Mouse (Mus musculus) retina, adult 2 months (tissue): ENCODE data around the gene Etv6.

Experiments
- DNase-seq: peaks from one replicate; pipeline ENCODE4 v3.0.0-alpha.2; 2012; ENCODE audit warnings: low read depth, low spot score

The Etv6 gene

DNA sequence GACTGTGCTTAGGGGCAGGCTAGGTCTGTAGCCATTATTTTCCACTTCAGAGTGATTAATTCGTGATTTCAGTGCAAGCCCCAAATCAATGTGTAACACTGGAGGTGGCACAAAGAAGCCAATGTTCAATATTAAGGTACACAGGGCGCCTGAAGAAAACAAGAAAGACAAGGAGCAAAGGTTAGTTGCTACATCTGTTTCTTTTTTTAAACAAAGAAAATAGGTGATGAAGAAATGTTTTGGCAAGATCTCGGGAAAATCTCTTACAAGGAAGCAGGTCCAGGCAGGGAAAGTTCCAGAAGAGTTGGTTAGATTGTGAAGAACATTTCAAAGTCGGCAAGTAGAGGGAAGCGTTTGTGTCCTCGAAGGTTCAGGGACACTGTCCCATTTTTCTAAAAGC lies 39.5 kb downstream of the Etv6 start:
- no peak for DNase-seq

DNA sequence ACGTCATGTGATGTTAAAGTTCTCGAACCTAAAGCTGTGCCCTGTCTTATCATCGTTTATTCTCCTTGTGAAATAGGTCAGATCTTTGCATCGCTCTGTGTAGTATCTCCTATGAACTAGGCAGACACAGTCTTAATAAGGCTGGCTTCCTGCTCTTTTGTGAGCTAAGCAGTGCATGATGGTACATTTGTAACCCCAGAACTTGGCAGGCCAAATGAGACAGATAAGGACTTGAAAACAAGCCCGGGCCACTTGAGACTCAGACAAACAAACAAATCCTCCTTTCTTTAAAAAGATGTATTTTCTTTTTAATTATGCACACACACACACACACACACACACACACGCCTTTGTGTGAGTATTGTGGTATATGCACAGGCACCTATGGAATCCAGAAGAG lies 42.5 kb downstream of the Etv6 start:
- DNase-seq = no peak

DNA sequence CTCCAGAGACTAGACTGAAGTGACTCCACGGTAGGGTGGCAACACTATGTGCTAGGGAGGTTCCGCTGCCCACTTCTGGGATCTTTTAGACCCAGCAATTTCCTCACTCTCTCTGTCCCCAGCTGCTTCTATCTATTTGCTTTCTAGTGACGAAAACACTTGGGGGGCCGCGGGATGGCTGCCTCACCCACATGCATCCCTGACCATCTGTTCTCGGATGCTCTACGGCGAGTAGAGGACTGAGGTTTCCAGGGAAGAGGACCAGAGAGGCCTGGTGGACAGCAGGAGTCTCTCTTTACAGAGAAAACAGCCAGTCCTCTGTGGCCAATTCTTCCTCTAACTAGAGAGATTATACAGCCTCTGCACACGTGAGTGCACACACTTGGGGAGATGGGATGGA lies 43.6 kb downstream of the Etv6 start:
- no peak for DNase-seq

DNA sequence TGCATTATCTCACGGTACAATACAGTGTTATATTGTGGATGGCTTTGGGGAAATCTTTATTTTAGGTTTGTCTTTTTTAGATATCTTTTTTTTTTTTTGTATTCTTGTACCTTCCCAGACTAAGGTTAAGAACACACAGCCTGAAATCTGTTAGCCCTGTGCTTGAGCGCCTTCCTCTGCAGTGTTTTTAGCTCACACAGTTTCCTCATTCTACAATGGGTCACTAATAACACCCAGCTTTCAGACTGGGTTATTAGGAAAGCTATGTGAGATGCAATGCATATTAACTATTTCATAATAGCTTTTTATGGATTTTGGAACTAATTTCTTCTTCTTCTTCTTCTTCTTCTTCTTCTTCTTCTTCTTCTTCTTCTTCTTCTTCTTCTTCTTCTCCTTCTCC lies 44.1 kb downstream of the Etv6 start:
- no peak for DNase-seq

DNA sequence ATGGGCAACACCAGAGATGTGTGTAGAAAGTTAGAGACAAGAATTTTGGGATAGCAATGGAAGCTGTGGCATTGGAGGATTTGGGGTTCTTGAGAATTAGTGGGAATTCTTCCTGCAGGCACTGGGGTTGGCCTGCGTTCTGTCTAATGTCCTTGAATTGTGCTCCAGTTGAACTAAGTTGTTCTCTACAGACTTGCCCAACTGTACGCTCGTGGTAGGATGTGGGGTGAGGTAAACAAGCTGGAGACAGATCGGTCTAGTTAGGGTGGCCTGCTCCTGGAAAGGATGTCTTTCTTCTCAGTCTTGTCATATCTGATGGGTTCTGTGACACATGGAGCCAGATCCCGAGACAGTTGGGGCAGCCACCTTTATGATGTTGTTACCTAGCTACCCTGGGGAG lies 45.4 kb downstream of the Etv6 start:
- no peak for DNase-seq

DNA sequence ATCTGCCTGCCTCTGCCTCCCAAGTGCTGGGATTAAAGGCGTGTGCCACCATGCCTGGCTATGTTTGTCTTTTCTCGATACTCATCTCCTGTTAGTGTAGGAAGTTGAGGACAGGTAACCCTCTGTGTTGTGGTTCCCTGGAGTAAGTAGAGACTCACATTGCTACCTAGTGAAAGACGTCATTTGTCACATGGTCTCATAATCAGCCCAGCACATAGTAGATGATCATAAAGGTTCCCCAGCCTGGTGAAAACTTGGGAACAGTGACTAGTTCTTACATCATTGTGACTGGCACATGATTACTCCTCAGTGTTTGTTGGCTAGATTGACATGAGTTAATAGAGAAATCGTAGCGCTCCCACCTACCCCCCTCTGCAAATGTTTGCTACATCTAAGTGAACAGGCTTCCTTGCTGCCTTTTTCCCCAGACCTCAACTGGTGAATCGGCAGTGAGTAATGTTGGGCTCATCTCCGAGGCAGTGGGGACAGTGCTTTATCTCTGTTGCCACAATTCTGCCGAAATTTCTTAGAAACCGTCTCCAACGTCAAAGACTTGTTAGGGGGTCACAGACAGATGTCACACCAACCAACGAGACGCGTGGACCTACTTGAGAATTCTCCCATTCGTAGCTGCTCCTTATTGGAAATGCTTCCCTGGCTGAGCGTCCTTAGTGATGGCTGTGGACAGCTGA lies 46.9 kb downstream of the Etv6 start:
- no peak for DNase-seq

DNA sequence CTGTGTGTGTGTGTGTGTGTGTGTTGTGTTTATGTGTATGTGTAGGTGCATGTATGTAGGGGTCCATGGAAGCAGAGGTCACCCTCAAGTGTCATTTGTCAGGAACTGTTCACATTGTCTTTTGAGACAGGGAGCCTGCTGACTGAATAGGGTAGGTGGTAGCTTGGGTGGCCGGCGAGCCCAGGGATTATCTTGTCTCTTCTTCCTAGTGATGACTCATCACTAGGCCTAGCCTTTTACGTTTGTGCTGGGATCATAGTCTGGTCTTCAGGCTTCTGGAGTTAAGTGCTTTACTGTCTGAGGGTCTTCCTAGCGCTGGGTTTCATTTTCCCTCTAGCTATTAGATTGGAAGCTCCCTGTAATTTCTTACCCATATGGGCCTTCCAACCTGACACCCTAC lies 47.9 kb downstream of the Etv6 start:
- DNase-seq = no peak

DNA sequence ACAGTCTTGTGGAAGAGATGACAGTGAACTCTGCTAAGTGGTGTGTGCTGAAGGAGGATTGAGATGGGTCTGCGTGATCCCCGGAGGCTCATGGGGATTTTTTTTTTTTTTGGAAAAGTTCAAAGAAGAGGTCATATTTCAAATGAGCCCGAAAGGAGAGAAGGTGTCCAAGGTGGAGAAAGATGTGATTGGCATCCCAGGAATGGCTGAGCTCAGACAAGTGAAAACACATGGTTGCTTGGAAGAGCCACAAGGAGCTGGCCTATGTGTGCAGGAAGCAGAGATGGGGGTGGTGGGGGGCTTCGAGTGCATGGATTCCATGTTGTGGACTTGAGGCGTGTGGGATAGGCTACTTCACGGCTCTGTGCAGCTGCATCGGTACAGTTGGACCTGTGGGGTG lies 50.9 kb downstream of the Etv6 start:
- DNase-seq = no peak

DNA sequence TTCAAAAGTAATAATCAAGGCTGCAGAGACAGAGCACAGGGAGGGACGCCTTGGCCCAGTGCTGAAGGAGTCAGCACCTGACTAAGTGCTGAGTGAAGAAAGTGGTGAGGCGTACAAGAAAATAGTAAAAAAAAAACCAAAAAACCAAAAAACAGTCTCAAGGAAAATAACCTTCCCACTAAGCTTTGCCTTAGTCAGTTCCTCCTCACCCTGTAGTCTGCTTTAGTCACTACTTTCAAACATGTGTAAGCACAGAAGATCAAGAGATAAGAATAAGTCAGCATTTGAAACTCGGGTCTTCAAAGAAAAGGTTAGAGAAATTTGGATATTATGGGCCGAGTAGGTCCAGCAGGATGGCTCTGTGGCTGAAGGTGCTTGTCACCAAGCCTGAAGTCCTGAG lies 52.2 kb downstream of the Etv6 start:
- no peak for DNase-seq

DNA sequence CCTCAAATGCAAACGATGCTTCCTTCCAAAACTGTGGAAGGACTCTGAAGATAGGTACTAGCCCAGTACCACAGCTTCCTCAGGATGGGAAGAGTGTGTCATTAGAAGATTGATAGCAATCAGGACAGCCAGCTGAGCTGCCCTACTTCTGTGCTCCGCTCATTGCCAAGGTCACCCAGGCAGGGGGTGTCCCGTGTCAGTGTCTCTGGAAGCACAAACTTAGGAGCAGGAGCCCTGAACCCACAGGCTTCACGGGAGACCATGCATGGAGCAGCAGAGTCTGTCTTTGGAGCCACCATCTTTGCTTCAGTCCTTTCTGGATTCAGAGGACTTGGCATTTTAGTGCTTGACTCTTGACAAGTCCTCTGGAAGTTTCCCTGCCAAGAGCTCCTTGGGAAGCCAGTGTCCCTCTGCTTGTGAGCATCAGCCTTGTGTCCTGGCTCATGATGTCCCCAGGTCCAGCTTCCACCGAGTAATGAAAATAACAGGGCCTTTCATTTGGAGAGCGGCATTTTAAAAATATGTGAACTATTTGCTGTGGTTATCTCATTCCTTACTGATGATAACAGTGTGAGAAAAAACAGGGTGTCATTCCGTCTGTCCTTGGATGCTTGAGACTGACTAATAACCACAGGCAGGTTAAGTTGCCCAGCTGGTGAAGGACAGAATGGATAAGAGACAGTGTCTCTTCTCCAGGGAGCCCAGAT lies 54.3 kb downstream of the Etv6 start:
- DNase-seq = no peak

DNA sequence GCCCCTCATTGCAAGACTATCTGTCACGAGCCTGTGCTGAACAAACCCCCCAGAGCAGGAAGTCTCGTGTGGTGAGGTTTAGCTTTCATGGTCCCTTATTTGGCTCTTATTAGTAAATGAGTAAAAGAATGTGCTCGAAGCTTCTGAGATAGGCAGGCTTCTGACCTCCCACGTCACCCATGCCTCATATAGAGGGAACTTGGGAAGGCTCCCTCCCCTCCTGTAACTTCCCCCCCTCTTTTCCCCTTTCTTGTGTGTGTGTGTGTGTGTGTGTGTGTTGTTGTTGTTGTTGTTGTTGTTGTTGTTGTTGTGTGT lies 54.8 kb downstream of the Etv6 start:
- no peak for DNase-seq

DNA sequence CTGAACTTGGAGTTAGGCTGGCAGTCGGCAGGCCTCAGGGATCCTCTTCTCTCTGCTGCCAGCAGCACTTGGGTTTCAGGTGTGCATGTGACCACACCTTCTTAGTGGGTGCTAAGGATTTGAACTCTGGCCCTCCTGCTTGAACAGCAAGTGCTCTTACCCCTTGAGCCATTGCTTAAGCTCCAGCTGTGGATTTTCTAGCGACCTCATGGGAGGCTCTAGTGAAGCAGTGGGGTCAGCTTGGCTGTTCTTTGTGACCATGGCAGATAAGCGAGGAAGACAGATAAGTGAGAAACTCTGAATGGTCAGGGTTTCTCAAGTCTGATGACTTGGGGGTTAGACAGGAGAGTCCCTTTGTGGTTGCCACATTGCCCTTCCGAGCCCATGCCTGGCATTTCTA lies 55.4 kb downstream of the Etv6 start:
- no peak for DNase-seq

DNA sequence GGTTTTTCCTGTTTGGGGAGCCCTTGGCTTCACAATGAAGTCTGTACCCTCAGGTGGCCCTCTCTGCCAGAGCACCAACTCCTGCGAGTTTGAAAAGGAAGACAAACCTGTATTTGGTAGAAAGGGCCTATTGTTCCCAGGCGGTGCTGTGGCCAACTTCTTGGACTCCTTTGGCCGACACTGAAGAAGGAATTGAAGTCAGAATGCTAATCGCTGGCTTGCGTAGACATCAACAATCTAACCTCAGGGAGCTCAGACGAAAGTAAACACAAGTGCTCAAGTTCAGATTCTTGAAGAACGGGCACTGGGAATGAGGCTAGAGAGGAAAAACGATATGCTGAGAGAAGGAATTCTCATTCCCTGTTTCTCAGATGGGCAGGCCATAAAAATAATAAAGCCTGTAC lies 55.9 kb downstream of the Etv6 start:
- no peak for DNase-seq

DNA sequence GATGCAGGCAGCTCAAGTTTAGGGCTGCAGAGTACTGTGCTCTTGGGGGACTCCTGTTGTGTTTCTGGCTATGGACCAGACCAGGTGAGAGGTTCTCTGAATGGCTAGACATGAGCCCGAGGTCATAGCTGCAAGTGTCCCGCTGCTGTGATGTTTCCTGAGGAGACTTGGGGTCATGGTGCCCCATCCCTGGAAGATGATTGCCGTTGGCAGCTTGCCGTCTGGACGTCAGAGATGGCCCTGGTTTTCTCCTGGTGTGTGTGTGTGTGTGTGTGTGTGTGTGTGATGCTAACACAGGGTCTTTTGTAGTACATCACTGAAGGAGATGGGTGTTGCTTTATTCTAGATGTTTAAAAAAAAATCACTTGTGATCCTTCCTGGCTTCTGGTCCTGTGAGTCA lies 58.6 kb downstream of the Etv6 start:
- DNase-seq = no peak

DNA sequence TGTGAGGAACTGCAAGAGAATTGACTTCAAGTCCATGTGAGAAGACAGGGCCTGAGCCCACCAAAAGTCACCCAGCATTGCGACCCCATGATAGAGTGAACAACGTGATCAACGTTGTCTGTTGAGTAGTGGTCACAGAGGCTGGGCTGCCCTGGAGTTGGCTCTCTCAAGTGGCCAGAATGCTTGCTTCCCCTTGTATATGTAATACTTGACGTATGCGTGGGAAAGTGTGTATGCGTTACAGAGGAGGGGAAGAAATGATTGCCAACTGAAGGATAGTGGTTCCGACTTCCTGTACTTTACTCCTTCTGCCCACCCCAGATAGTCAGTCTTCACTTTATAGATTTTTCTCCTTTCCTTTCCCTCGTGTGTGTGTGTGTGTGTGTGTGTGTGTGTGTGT lies 59.1 kb downstream of the Etv6 start:
- no peak for DNase-seq

DNA sequence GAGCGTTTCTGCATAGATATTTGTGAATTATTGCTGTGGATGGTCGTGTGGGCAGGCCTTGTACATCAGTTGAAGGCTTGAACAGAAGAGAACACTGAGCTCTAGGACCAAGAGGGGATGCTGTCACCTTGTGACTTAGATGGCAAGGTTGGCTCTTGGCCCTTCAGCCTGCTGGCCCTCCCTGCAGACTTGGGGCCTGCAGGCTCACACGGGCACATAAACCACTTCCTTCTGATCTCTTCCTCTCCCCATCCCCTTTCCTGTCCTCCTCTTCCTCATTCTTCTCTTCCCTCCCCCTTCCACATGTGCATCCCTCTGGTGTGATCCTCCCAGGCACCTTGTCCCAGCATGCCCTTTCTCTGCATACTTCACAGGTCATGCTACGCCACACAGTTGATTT lies 60.1 kb downstream of the Etv6 start:
- no peak for DNase-seq

DNA sequence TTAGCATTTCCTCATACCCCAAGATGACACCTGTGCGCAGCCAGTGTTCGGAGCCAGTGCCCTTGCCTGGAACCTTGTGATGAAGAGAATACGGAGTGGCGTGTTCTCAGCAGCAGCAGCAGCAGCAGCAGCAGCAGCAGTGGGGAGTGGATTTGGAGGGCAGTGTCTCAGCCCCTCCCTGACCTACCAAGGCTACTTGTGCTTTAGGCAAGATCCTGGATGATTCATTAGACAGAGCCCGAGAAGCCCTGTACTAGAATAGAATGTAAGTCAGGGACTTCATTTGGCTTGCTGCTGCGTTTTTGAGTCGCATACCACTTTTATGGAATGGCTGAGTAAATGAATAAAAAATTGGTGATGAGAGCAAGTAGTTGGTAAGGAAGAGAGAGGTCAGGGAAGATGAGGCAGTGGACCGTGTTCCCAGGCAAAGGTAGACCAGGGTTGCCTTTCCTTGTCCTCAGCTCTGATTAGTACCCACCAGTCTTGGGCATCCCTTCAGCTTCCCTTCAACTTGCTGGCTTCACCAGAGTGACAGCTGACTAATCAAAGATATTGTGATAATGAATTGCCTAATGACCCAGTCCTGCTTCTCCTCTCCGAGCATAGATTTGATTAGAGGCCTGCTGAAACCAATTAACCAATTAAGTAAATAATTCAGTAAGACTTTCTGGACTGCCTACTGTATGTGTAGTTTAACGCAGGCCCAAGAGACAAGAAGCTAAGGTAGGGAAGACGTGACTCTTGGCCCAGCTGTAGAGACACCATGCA lies 64.7 kb downstream of the Etv6 start:
- no peak for DNase-seq

DNA sequence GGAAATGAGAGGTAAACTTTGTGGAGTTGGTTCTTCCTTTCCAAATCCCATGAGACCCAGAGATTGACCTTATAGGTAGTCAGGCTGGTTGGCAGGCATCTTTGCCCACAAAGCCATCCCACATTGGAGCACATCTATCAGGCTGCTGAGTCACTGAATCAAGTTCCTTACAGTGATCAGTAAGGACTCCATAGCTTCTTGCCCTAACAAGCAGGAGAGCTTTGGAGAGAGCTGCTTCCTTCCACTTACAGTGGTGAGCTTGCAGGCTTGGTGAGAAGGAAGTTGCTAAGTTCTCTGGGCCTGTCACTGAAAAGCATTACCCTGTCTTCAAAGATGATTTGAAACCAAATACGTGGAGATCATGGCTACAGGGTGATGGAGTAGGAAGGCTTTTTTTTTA lies 66.9 kb downstream of the Etv6 start:
- DNase-seq = no peak

DNA sequence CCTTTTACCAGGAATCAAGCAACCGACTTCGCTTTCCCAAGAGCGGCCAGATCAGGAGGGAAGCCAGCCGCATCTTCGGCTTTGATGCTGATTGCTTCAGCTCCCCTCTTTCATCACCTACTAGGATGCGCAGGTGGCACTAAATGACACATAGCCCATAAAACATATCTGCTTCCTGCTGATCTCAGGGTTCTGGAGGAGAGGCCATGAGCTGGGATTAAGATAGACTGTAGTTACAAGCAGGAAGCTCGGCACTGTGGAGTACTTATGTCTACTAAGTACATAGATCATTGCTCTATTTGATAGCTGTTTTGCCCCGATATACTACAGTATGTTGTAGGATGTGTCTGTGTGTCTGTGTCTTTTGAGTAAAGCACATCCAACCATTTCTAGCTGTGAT lies 68.0 kb downstream of the Etv6 start:
- DNase-seq = no peak

DNA sequence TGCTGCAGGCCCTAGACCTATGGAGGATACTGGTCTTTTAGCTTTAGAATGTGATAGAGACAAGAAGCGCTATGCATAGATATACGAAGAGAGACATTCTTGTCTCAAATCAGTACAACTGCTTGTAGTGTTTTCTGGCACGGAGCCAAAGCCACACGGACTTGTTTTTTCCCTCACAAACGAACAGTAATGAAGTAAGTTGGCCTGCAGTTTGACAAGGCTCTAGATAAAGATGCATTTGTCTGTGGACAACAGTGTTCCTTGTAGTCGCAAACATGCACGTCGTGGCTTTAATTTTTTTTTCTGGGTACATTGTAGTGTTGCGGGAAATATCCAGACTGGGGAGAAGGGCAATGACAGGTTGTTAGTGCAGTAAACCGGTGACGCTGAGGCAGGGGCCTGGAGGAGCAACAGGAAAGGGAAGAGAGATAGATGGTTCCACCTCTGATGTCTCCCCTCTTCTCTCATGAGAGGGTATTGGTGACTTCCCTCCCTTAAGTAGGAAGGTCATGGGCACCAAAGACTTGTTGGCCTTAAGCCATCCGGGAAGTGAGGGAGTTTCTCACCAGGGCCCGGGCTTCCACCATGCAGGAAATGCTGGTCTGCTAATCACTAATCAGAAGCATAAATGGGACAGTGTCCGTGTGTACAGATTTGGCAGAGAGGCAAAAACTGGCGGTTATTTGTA lies 70.2 kb downstream of the Etv6 start:
- DNase-seq = no peak

DNA sequence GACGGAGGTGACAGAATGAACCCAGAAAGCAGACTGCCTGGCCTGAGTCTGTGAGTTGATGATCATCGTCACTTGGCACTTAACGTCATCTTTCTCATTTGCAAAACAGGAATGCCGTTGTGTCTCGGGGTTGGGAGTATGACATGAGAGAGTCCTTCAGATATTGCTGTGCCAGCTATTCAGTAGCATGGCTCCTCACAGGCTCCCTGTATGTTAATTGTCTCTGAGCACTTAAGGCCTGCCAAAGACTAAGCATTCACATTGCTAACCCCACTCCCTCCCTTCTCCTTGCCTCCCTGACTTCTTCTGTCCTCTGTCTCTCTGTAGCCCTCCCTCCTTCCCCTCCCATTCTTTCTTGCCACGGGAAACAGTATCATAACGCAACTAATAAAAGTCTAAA lies 72.2 kb downstream of the Etv6 start:
- no peak for DNase-seq

DNA sequence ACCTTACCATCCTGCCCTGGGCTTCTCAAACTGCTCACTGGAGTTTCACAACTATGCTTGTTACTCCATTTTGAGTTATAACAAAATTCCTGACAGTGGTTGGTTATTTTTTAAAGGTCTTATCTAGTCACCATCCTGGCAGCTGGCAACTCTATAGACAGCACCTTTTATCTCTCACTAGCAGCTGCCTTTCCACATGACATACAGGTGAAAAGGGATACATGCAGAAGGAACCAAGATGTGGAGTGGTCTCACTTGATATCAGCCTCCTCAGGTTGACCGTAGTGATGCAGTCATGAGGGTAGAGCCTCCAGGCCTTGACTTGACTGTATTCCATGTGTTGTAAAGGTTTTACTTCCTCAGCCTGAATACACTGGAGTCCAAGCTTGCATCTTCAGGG lies 74.2 kb downstream of the Etv6 start:
- no peak for DNase-seq

DNA sequence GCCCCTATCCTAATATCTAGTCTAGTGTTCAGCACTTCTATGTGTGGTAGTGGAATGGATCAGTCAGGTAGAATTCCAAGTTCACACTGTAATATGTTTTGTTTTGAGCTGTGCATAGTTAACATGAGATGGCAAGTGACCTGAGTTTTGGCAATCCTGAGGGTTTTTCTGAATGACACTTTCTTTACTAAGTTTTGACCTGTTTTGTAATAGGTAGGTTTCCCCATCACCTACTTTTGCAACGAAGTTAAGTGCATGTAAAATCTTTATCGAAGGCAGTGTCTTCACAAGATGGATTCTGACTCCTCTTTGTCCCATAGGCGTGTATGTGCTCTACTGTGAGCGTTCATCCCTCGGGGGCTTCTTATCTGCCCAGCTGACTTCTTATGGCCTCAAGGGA lies 74.7 kb downstream of the Etv6 start:
- no peak for DNase-seq
